Mouse (Mus musculus) ES-Bruce4 (cell line): Measurements from ENCODE around the gene Tmem135.

ENCODE experiments used
- CTCF ChIP-seq: IDR thresholded peaks from one replicate; pipeline ENCODE4 v1.8.1; 2011; ENCODE audit warnings: low read depth, low read length
- EP300 ChIP-seq: IDR thresholded peaks from 2 replicates; pipeline ENCODE4 v1.6.1; 2011; ENCODE audit warnings: low read depth, low read length; ENCODE audit not compliant: insufficient read depth

DNA sequence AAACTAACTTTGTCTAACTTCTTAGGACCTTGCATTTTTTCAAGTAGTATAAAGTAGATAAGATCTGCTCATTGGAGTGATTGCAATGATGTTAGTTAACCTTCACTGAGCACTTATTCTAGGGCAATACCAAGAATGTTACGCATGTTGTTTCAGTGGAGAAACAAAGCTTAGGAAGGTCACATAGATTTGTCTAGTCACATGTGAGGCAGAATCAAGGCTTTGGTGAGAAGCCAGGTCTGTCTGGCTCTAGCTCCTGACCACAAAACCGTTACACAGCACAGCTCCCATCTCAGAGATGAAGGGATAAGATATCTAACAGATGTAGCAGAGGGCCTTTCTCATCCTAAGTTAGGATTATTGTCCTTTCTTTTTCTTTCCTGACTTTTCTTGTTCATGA lies 13.4 kb downstream of the Tmem135 start:
- no peak for TF ChIP-seq EP300
- no peak for TF ChIP-seq CTCF
